Mouse (Mus musculus): ENCODE results near the gene Ak2.

DNA sequence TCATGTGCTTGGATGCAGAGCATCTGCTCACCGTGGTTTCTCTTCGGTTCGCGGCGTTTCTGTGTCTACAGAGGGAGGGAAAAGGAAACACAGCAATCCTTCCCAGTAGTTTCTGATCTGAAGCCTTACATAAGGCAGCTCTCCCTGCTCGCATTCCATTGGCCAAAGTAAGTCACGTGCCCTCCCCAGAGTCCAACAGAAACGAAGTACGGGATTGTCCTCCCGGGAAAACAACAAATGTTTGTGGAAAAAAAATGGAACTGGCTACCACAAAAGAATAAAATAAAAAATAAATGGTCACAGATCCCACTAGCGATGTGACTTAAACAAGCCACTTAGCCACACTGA lies 10.0 kb upstream of the Ak2 start:
- TF ChIP-seq EP300 (optimal IDR thresholded peaks at IDR 0.05) = no peak
- TF ChIP-seq CTCF (IDR thresholded peaks at IDR 0.05; ENCODE audit: low read depth) = no peak

All from stomach, postnatal 0 days (tissue).